Mouse (Mus musculus) megakaryocyte progenitor cell, adult 5-6 weeks (primary cell): Measurements from ENCODE around the gene Maats1. TPM values are rescaled to one million over a fixed set of nuclear protein-coding genes. Genes with fewer than 3 reads are reported as not detected.
"Not testable (repeated sequence)": the region's sequence is repeated elsewhere in the genome, so short reads cannot be mapped to it uniquely, and the experiment has no call there.

Source experiments
- ATAC-seq: replicated peaks from 2 replicates; pipeline ENCODE4 v1.8.0; 2016; ENCODE audit warnings: mild to moderate bottlenecking, moderate TSS enrichment, inconsistent platforms; ENCODE audit not compliant: poor library complexity
- total RNA-seq, 2 experiments: library from RNA; stranded (forward) in 1 of 2; stranded (reverse) in 1 of 2; fragments of 157-497, 149-512 nt in 1 of 2; fragments of 200-1000 nt in 1 of 2; gene quantifications; 2 replicates each; pipeline versions ENCODE4 v1.2.3 to v1.2.4; 2015 to 2017

Gene Maats1
- total RNA-seq, 2 experiments from 2014 or later, result not detected

GRCm38 (mm10) chr16:38349881-38350280 is 7.9 kb upstream of the Maats1 start:
- no peak for ATAC-seq

GRCm38 (mm10) chr16:38348217-38348761 is 6.3 kb upstream of the Maats1 start:
- ATAC-seq, result no peak

GRCm38 (mm10) chr16:38347588-38347987 is 5.6 kb upstream of the Maats1 start:
- no peak for ATAC-seq

GRCm38 (mm10) chr16:38346529-38347325 is 4.8 kb upstream of the Maats1 start, which contains the start of the genes Cox17 and Gm21987:
Gene Cox17 (plus strand): TSS chr16:38346991.
Gene Gm21987 (plus strand): TSS chr16:38347040.
- peak; percentile 96 for ATAC-seq

- 0 out of 2 replicates have a peak, but pooled peaks have one; percentile 7 for ATAC-seq
Measured at GRCm38 (mm10) chr16:38344941-38345725, 3.2 kb upstream of the Maats1 start.

GRCm38 (mm10) chr16:38338077-38338476 is 3.9 kb downstream of the Maats1 start:
- ATAC-seq, result not testable (repeated sequence)

- no peak for ATAC-seq
Measured at GRCm38 (mm10) chr16:38334431-38334830, 7.5 kb downstream of the Maats1 start.

- no peak for ATAC-seq
Measured at GRCm38 (mm10) chr16:38329340-38329739, 12.6 kb downstream of the Maats1 start.

GRCm38 (mm10) chr16:38326778-38327397 is 15.1 kb downstream of the Maats1 start:
- ATAC-seq, result no peak

- ATAC-seq, result no peak
Measured at GRCm38 (mm10) chr16:38324311-38324710, 17.6 kb downstream of the Maats1 start.

GRCm38 (mm10) chr16:38321452-38321935 is 20.4 kb downstream of the Maats1 start:
- ATAC-seq, result peak; percentile 99

- ATAC-seq, result no peak
Measured at GRCm38 (mm10) chr16:38319087-38319486, 22.9 kb downstream of the Maats1 start.

GRCm38 (mm10) chr16:38318492-38318891 is 23.5 kb downstream of the Maats1 start:
- no peak for ATAC-seq

- ATAC-seq, result no peak
Measured at GRCm38 (mm10) chr16:38308195-38308594, 33.7 kb downstream of the Maats1 start.

GRCm38 (mm10) chr16:38307651-38308050 is 34.3 kb downstream of the Maats1 start:
- ATAC-seq, result peak; percentile 63; the same call in 1 of the 2 replicates

- no peak for ATAC-seq
Measured at GRCm38 (mm10) chr16:38307221-38307605, 34.7 kb downstream of the Maats1 start.

- ATAC-seq, result peak; percentile 74
Measured at GRCm38 (mm10) chr16:38306571-38307220, 35.2 kb downstream of the Maats1 start.

GRCm38 (mm10) chr16:38304460-38305194 is 37.3 kb downstream of the Maats1 start:
- ATAC-seq, result no peak

GRCm38 (mm10) chr16:38302367-38302766 is 39.6 kb downstream of the Maats1 start:
- ATAC-seq, result no peak

GRCm38 (mm10) chr16:38298410-38298809 is 43.5 kb downstream of the Maats1 start:
- ATAC-seq, result no peak
